Mouse (Mus musculus) layer of hippocampus, adult 2 months (tissue): ENCODE measurements at regions not wholly inside any gene's neighbourhood (a gene's known extent, or its start where the extent isn't known, plus 50 kb on each side); places are given as distances from the start of the nearest gene placed in this dataset.

Experiments
- DNase-seq, 2 experiments: peaks; one replicate each; pipeline ENCODE4 v3.0.0; 2022; ENCODE audit warnings: low spot score in 2 of 2
- H3K27ac ChIP-seq: fragments of 200-600 bp; 2 replicates; pipeline ENCODE4 v1.8.1; 2022
- H3K4me3 ChIP-seq: fragments of 200-600 bp; 2 replicates; pipeline ENCODE4 v1.8.1; 2022; ENCODE audit warnings: mild to moderate bottlenecking
- CTCF ChIP-seq: fragments of 200-600 bp; conservative IDR thresholded peaks from 2 replicates; pipeline ENCODE4 v1.8.1; 2022; ENCODE audit warnings: antibody characterized with exemption, mild to moderate bottlenecking, moderate library complexity

GRCm38 (mm10) chr4:153113577-153113976 lies 369.0 kb downstream of the Ajap1 start:
- no peak for TF ChIP-seq CTCF
- DNase-seq: no peak
- H3K4me3 ChIP-seq: no peak overlapping the region
- no peak overlapping the region for H3K27ac ChIP-seq

- Histone ChIP-seq H3K4me3 (no peak overlapping the region), H3K27ac (no peak overlapping the region)
- TF ChIP-seq CTCF: peak; percentile 73
- DNase-seq: peak; percentile 41 to 46
Observed at GRCm38 (mm10) chr4:153110291-153110746, 372.3 kb downstream of the Ajap1 start.

GRCm38 (mm10) chr4:153098591-153098990 lies 384.0 kb downstream of the Ajap1 start:
- DNase-seq: no peak
- H3K4me3 ChIP-seq: no peak overlapping the region
- H3K27ac ChIP-seq: no peak overlapping the region
- no peak for TF ChIP-seq CTCF

- H3K4me3 ChIP-seq: no peak overlapping the region
- TF ChIP-seq CTCF: no peak
- no peak for DNase-seq
Observed at GRCm38 (mm10) chr4:153097601-153098000, 385.0 kb downstream of the Ajap1 start.

GRCm38 (mm10) chr4:153093129-153093528 lies 389.5 kb downstream of the Ajap1 start:
- no peak for DNase-seq
- Histone ChIP-seq H3K4me3 (no peak overlapping the region), H3K27ac (no peak overlapping the region)
- TF ChIP-seq CTCF: no peak

More at GRCm38 (mm10) chr4:153097601-153098000, 385.0 kb downstream of the Ajap1 start:
- H3K27ac ChIP-seq: no peak overlapping the region

- Histone ChIP-seq H3K4me3 (no peak overlapping the region), H3K27ac (no peak overlapping the region)
- no peak for DNase-seq
- TF ChIP-seq CTCF: no peak
Observed at GRCm38 (mm10) chr4:153082166-153082565, 400.4 kb downstream of the Ajap1 start.

GRCm38 (mm10) chr4:153074590-153074989 lies 408.0 kb downstream of the Ajap1 start:
- no peak for DNase-seq
- Histone ChIP-seq H3K27ac (no peak overlapping the region), H3K4me3 (no peak overlapping the region)
- no peak for TF ChIP-seq CTCF

GRCm38 (mm10) chr4:153070190-153070745 lies 412.3 kb downstream of the Ajap1 start:
- Histone ChIP-seq H3K4me3 (no peak overlapping the region), H3K27ac (no peak overlapping the region)
- no peak for TF ChIP-seq CTCF
- DNase-seq: no peak

GRCm38 (mm10) chr4:153068484-153069033 lies 414.1 kb downstream of the Ajap1 start:
- H3K27ac ChIP-seq: no peak overlapping the region
- H3K4me3 ChIP-seq: no peak overlapping the region
- TF ChIP-seq CTCF: no peak
- DNase-seq: no peak

GRCm38 (mm10) chr4:153064021-153064605 lies 418.5 kb downstream of the Ajap1 start:
- no peak for DNase-seq
- Histone ChIP-seq H3K27ac (no peak overlapping the region), H3K4me3 (no peak overlapping the region)
- TF ChIP-seq CTCF: peak; percentile 39; the same call in 1 of the 2 replicates

- DNase-seq: no peak
- no peak for TF ChIP-seq CTCF
- H3K27ac ChIP-seq: no peak overlapping the region
- H3K4me3 ChIP-seq: no peak overlapping the region
Observed at GRCm38 (mm10) chr4:153063402-153063801, 419.2 kb downstream of the Ajap1 start.

GRCm38 (mm10) chr4:153058152-153058551 lies 424.5 kb downstream of the Ajap1 start:
- peak; percentile 39; the same call in 1 of the 2 replicates for TF ChIP-seq CTCF
- Histone ChIP-seq H3K27ac (no peak overlapping the region), H3K4me3 (no peak overlapping the region)
- DNase-seq: no peak

- Histone ChIP-seq H3K27ac (no peak overlapping the region), H3K4me3 (no peak overlapping the region)
- DNase-seq: no peak
- no peak for TF ChIP-seq CTCF
Observed at GRCm38 (mm10) chr4:153023711-153024110, 458.9 kb downstream of the Ajap1 start.

- DNase-seq: no peak
- Histone ChIP-seq H3K4me3 (no peak overlapping the region), H3K27ac (peak overlapping the region; percentile 85; the same call in 1 of the 2 replicates)
- no peak for TF ChIP-seq CTCF
Observed at GRCm38 (mm10) chr4:153019211-153019610, 463.4 kb downstream of the Ajap1 start.
